Comparison of ENCODE assay signal across 29 mouse cellular contexts in genomic region chr6:65008836-65009235, GRCm38 (mm10). TPM values are rescaled to one million over a fixed set of nuclear protein-coding genes. Genes with fewer than 3 reads are reported as not detected.
DNase-seq lines count a peak whose midpoint lies in the region; ATAC-seq and TF ChIP-seq lines count a peak whose summit lies in the region.
"Had no signal": no experiment of that assay in that cellular context is flagged by ENCODE, and none has a peak within 500 bp of the region (broad histone marks: within the 10 kb centered on the region; RNA-seq: fewer than 3 reads in every experiment).

No protein-coding gene starts in this region.

- ATAC-seq in kidney, postnatal 0 days (replicated peaks; ENCODE audit: low FRiP score, low read depth), result no peak
- ATAC-seq: activated CD4-positive, CD25-positive, alpha-beta regulatory T cell, adult 4 months; CD4-positive, CD25-positive, alpha-beta regulatory T cell, adult 4 months; forebrain, embryonic 13.5 days; forebrain, embryonic 16.5 days; hindbrain, postnatal 0 days; intestine, postnatal 0 days; Patski had no signal

- H3K4me1 ChIP-seq in kidney, postnatal 0 days (replicated peaks; ENCODE audit: insufficient read depth, low read length), result no peaks in the 10 kb centered on the region
- H3K4me1 ChIP-seq: forebrain, embryonic 10.5 days; forebrain, embryonic 13.5 days; heart, embryonic 13.5 days had no signal

- H3K4me3 ChIP-seq in kidney, postnatal 0 days (replicated peaks; ENCODE audit: low read depth, low read length), result no peak overlapping the region
- H3K4me3 ChIP-seq: forebrain, embryonic 10.5 days; forebrain, embryonic 13.5 days; gastrocnemius, adult 2 months; heart, embryonic 13.5 days had no signal

- no peaks in the 10 kb centered on the region for H3K27me3 ChIP-seq in kidney, postnatal 0 days (ENCODE audit: insufficient read depth, low read length)
- H3K27me3 ChIP-seq: forebrain, embryonic 13.5 days; heart, embryonic 13.5 days had no signal

- H3K9me3 ChIP-seq in kidney, postnatal 0 days (replicated peaks; ENCODE audit: low read length), result no peaks in the 10 kb centered on the region
- H3K9me3 ChIP-seq: forebrain, embryonic 10.5 days; forebrain, embryonic 13.5 days; heart, embryonic 13.5 days had no signal

- H3K4me2 ChIP-seq in kidney, postnatal 0 days (ENCODE audit: low read length), result no peak overlapping the region
- H3K4me2 ChIP-seq: forebrain, embryonic 13.5 days; heart, embryonic 13.5 days; hindbrain, embryonic 14.5 days had no signal

- DNase-seq in kidney, postnatal 0 days (ENCODE audit: low spot score), result peak; percentile 14
- DNase-seq in kidney, adult 8-10 months, result no peak
- DNase-seq in ES-CJ7 (ENCODE audit: low read depth, low spot score) (peak; percentile 57), R1 (ENCODE audit: low read depth, low spot score) (peak; percentile 71)
- DNase-seq in frontal cortex, postnatal 14 days (ENCODE audit: low spot score in 2 of 2), result no peak
- no peak for DNase-seq in left cerebral cortex, adult 8-10 months (ENCODE audit: low spot score in 2 of 2)
- no peak for DNase-seq in adrenal gland, postnatal 36 days
- DNase-seq: adrenal gland, postnatal 10 days; cerebellum, adult 11 months; cerebellum, adult 2 months; cerebellum, adult 9-11 months; cerebellum, postnatal 25 days; embryo, embryonic 11 days; gastrocnemius, adult 2 months; gastrocnemius, postnatal 14 days; heart, adult 18-20 months; heart, postnatal 14 days; heart, postnatal 4 days; kidney, adult 2 months had no signal

- no peak overlapping the region for H3K9ac ChIP-seq in kidney, postnatal 0 days (ENCODE audit: low read depth, low read length)
- H3K9ac ChIP-seq: forebrain, embryonic 13.5 days; heart, embryonic 13.5 days; hindbrain, embryonic 14.5 days had no signal

- WGBS in kidney, postnatal 0 days, result 2% methylated on average over 5 of the region's 5 CpGs

- TF ChIP-seq CTCF in kidney, postnatal 0 days (IDR thresholded peaks at IDR 0.05; ENCODE audit: low read depth), result no peak

- no peaks in the 10 kb centered on the region for H3K36me3 ChIP-seq in kidney, postnatal 0 days (ENCODE audit: insufficient read depth, low read length)
- H3K36me3 ChIP-seq: forebrain, embryonic 10.5 days; heart, embryonic 13.5 days had no signal

- no peak overlapping the region for H3K27ac ChIP-seq in kidney, postnatal 0 days
- H3K27ac ChIP-seq: forebrain, embryonic 10.5 days; forebrain, embryonic 13.5 days; gastrocnemius, adult 2 months; heart, embryonic 13.5 days; hindbrain, embryonic 14.5 days; hindbrain, postnatal 0 days had no signal

RNA-seq across cellular contexts. Expression of gene Smarcad1, which starts 33.5 kb away (rescaled TPM):
- 59.8 and 62.8 TPM in 2 replicates for polyA plus RNA-seq in kidney, postnatal 0 days (2015; fragmentation: Nextera tagmentation; extraction: Ambion mirVana)
- total RNA-seq in left cerebral cortex, adult 8-10 months (2022), result 10 to 100 TPM; 29.3 to 38.9 (median 33.6) TPM
- total RNA-seq in adrenal gland, postnatal 36 days (2021), result 10 to 100 TPM; 34.2 to 37.4 TPM

Comparison
In these comparisons a context has a peak if more than half of its experiments do, and no peak if none do; other contexts are left out.
1. DNase-seq: peak in kidney, postnatal 0 days (single experiment), ES-CJ7 (single experiment) and R1 (single experiment); none in kidney, adult 8-10 months (0 of 2), frontal cortex, postnatal 14 days (0 of 2), left cerebral cortex, adult 8-10 months (0 of 2) and adrenal gland, postnatal 36 days (0 of 2).